Mouse (Mus musculus) gastrocnemius, adult 2 months (tissue): Measurements from ENCODE around the gene Ttll11. TPM values are rescaled to one million over a fixed set of nuclear protein-coding genes. Genes with fewer than 3 reads are reported as not detected.

ENCODE experiments used
- DNase-seq: peaks from one replicate; pipeline ENCODE4 v3.0.0; 2022
- H3K27ac ChIP-seq: fragments of 200-600 bp; 2 replicates; pipeline ENCODE4 v1.8.1; 2022; ENCODE audit warnings: mild to moderate bottlenecking
- H3K4me3 ChIP-seq: fragments of 200-600 bp; 2 replicates; pipeline ENCODE4 v1.8.1; 2022; ENCODE audit warnings: mild to moderate bottlenecking, moderate library complexity
- CTCF ChIP-seq: fragments of 200-600 bp; IDR thresholded peaks from 2 replicates; pipeline ENCODE4 v1.8.1; 2022; ENCODE audit warnings: antibody characterized with exemption, mild to moderate bottlenecking, moderate library complexity
- intact Hi-C: fragments of 180-260 bp; cut with DNase I; formaldehyde crosslinking; loops from one replicate; pipeline ENCODE4 v1.15.1; 2025
- total RNA-seq, 2 experiments: library from RNA; stranded (reverse); gene quantifications; 2 replicates each; pipeline ENCODE4 v1.2.3; 2021

Ttll11 gene
- total RNA-seq, 2 experiments from 2014 or later: 3.0 to 3.4 TPM

DNA sequence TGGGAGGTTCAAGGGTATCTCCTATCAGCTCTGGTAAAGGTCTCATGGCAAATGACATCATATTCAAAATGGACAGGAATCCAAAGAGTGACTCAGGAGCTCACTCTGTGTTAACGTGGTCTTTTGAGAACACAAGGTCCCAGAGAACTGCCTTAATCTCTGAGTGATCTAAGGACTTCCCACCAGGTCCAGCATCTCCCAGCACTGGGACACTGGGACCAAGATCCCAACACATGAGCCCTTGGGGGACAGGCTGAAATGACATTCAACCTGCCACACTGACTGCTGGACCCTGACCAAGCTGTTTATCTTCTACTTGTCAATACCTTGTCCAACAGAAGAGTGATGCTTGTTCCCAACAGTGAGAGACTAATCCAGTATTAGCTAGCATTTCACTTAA, 68.0 kb downstream of the Ttll11 start:
- no peak for DNase-seq
- TF ChIP-seq CTCF: no peak
- Histone ChIP-seq H3K27ac (no peak overlapping the region), H3K4me3 (no peak overlapping the region)
- intact Hi-C loops: no loop called here

DNA sequence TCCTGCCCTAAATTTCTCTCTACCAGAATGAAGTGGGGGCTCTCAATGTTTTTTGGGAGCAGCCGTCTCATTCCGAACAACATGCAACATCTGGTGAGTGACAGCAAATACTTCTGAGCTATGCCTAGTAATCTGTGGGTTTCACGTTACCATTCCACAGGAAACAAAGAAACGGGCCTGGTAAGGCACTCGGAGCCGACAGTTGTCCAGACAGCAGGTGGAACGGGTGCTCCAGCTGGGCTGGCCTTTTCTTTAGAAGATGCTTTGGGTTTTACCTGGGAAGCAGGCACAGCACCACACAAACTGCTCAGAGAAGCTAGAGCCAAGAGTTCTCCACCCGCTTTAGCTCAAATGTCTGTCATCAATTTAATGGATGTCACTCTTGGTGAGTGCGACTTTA, 69.0 kb downstream of the Ttll11 start:
- Histone ChIP-seq H3K27ac (no peak overlapping the region), H3K4me3 (no peak overlapping the region)
- no peak for DNase-seq
- no peak for TF ChIP-seq CTCF
- intact Hi-C loops: no loop called here

DNA sequence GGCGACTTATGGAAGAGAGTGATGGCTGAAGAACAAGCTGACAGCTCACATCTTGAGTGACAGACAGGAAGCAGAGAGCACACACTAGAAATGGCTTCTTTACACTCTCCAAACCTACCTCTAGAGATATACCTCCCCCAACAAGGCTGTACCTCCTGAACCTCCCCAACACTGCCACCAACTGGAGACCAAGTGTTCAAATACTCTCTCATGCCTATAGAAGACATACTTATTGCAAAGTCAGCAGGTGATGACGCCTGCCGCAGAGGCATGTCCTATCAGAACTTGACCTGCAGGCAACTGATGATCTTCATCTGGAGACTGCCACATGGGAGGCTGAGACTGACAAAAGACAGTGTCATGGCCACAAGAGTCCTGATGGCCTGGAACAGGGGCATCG, 70.4 kb downstream of the Ttll11 start:
- no peak for DNase-seq
- Histone ChIP-seq H3K4me3 (no peak overlapping the region), H3K27ac (no peak overlapping the region)
- intact Hi-C loops: loop anchor here (5.0 kb wide), 1 partner anchor 187 kb away; no protein-coding TSS in a partner anchor
- no peak for TF ChIP-seq CTCF

DNA sequence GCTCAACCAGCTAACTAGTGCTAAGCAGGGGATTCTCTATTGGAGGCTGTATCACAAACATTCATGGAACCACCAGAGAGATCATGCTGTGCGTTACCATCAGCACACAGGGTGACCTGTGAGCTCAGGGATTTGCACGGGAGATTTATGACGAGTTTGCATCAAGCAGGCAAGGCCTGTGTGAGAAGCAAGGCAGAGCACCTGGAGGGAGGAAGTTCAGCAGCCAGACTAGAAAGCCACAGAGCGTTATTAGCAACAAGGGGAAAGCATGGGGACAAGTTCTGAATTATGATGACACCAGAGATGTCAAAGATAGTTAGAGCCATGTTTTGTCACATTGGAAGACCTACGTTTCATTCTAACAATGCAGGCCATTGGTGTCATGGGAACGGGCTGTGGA, 72.1 kb downstream of the Ttll11 start:
- TF ChIP-seq CTCF: no peak
- Histone ChIP-seq H3K27ac (no peak overlapping the region), H3K4me3 (no peak overlapping the region)
- intact Hi-C loops: loop anchor here (2.0 to 5.0 kb wide), 2 partner anchors 185 to 257 kb away; no protein-coding TSS in a partner anchor
- DNase-seq: no peak

DNA sequence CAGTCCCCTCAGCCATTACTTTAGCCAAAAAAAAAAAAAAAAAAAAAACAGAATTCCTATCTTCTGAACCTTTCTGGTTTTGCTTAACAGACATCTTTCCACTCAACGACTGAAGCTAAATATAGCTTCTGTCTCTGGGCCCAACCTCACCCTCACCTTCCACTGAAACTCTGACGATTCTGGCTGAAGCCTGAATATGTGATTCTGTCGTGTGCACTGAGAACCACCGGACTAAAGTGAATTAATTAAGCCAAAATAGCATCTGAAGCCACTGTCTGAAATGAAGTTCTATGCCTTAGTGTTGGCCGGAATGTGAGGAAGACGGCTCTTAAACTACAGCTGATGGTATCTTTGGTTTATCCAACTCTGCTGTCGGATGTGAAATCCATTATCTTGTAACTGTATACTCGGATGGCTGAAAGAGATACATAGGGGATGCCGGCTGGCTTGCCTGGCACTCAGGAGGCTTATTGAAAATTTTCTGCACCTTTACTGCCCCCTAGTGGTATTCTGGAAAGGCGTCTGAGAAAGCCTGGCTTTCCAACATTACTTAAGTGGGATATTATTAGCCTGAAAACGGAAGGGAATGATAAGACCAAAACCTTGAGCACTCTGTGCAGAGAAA, 73.4 kb downstream of the Ttll11 start:
- TF ChIP-seq CTCF: peak; percentile 93; the same call in 1 of the 2 replicates
- intact Hi-C loops: loop anchor here (1.0 to 5.0 kb wide), 3 partner anchors 184 to 362 kb away; no protein-coding TSS in a partner anchor
- Histone ChIP-seq H3K4me3 (no peak overlapping the region), H3K27ac (peak overlapping the region; percentile 38; the same call in 1 of the 2 replicates)
- peak; percentile 67 for DNase-seq

DNA sequence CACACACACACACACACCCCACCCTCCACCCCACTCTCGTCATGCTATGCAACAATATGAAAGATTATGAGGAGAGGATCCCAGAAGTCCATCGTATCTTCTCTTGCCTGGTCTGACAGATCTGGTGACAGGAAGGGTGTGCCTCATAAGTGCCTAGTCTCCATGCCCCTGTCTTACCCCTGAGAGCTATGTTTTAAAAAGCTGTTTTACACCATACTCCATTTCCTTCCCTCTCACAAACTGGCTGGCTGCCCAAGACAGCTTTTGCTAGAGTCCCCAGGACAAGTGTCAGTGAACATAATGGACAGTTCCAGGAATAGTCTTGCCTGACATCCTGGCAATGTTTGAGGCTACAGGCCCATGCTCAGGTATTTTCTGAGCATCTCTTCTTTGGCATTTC, 78.9 kb downstream of the Ttll11 start:
- peak; percentile 38 for DNase-seq
- no peak for TF ChIP-seq CTCF
- intact Hi-C loops: loop anchor here (5.0 kb wide), 1 partner anchor 169 kb away; no protein-coding TSS in a partner anchor

DNA sequence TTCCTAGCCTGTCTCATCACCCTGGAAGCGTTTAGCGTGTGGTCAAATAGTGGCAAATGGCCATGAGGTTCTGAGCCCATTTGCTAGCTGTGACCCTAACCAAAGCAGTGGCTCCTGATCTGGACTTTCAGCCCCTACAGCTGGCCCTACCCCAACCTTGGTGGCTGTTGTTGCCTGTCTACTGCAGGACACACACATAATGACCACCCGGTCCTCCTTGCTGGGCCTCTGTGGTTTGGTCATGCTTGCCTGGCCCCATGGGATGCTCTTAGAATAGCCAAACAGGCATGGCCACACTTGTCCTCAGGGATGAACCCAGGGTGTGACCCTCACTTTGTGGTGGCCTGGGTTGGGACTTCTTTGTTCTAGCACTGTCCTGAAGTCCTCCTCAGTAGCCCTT, 80.0 kb downstream of the Ttll11 start:
- intact Hi-C loops: loop anchor here (5.0 kb wide), 1 partner anchor 167 kb away; no protein-coding TSS in a partner anchor
- TF ChIP-seq CTCF: no peak
- no peak overlapping the region for H3K4me3 ChIP-seq

More for the DNA sequence above, 78.9 kb downstream of the Ttll11 start:
- no peak overlapping the region for H3K4me3 ChIP-seq
- H3K27ac ChIP-seq: no peak overlapping the region

DNA sequence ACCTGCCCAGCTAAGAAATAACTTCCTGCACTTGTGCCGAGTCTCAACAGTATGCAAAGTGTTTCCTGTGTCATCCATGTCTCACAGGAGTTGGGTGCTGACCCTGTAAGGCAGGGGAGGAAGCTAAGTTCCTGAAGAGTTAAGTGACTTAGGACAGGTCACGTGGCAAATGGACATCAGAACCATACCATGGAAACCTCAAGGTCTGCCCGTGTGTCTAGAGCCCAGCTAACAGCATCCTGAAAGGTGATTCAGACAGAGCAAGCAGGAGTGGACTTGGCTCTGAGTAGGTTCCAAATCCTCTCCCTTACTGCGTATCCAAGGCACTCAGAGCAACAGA, 80.6 kb downstream of the Ttll11 start:
- Histone ChIP-seq H3K27ac (peak overlapping the region; percentile 70), H3K4me3 (no peak overlapping the region)
- DNase-seq: no peak
- no peak for TF ChIP-seq CTCF
- intact Hi-C loops: no loop called here

More for the DNA sequence above, 80.0 kb downstream of the Ttll11 start:
- H3K27ac ChIP-seq: no peak overlapping the region
- no peak for DNase-seq

DNA sequence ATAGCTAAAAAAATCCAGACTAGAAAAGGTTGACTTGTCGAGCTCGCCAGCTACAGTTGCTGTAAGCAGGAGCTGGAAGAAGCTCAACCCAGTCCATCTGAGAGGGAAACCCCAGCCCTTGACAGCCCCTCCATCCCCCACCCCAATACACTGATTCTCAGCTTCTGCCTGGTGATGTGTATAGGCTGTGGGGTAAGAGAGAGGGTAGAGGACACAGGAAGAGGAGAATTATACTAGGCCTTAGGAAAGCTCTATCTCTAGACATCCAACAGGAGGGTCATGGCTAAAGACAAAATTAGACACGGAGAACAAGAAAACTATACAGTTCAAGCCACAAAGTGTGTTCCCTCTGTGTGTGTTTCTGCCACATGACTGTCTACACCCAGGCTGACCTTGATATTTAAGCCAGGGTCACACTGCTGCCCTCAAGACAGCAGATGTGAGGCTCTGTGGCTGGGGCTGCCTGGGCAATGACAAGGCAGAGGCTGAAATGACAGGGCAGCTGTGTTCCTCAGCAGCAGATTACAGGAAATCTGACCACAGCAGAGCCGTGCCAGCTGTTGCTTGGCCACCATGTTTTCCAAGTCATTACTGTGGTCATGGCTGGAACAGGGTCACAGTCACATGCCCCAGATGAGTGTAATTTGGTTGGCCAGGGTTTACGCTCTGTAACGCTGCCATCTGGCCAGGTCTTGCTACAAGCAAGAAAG, 81.1 kb downstream of the Ttll11 start:
- peak; percentile 94 for DNase-seq
- no peak overlapping the region for H3K4me3 ChIP-seq
- intact Hi-C loops: no loop called here
- TF ChIP-seq CTCF: no peak
- H3K27ac ChIP-seq: peak overlapping the region; percentile 77

DNA sequence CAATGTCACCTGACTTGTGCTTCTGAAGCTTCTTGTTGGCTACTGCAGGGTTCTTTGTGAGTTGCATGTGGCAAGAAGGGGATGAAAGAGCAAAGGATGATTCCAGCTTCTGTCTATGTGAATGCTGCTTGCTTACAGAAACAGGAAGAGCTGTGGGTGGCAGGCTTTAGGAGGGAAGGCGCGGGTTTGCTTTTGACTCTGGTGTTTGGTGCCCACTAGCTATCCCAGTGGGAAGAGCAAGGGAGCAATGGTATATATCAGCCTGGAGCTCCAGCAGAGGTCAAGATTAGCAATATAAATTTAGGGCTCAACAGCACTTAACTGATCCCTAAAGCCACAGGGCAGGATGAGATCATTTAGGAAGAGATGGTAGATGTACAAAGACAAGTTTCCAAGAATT, 82.6 kb downstream of the Ttll11 start:
- DNase-seq: no peak
- intact Hi-C loops: no loop called here
- no peak overlapping the region for H3K27ac ChIP-seq
- TF ChIP-seq CTCF: no peak
- H3K4me3 ChIP-seq: no peak overlapping the region

DNA sequence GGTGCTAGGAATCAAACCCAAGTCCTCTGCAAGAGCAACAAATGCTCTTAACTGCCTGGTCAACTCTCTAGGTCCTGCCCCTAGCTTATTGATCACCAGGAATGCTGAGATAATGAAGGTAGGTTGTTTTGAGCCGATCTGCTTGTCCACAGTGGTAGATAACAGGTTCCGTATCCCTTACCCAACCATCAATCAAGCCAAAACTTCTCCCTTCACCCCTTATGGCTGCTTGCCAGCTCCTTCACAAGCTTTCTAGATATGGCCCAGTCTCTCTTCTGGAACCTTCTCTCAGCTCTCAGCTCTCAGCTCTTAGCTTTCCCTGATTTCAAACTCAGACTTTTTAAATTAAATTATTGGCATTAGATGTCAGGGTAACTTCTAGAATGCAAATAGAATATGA, 85.2 kb downstream of the Ttll11 start:
- no peak overlapping the region for H3K4me3 ChIP-seq
- intact Hi-C loops: loop anchor here (5.0 kb wide), 1 partner anchor 157 kb away; no protein-coding TSS in a partner anchor
- H3K27ac ChIP-seq: no peak overlapping the region
- no peak for TF ChIP-seq CTCF
- DNase-seq: no peak

DNA sequence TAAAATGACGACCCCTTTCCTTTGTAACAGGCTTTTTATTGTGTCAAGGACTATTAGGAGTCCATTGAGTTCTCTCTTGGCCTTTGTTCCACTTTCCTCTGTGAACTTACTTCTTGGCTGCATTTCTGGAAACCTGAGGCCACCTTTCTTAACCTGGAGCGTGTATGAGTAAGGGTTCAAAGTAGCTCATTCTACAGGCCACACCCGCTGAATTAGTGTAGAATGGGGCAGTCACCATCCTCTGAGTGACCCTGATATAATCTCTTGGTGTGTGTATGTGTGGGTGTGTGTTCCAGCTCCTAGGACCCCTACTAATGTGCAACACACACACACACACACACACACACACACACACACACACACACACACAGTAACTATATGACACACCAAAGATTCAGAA, 89.1 kb downstream of the Ttll11 start:
- DNase-seq: no peak
- TF ChIP-seq CTCF: no peak
- no peak overlapping the region for H3K27ac ChIP-seq
- H3K4me3 ChIP-seq: no peak overlapping the region
- intact Hi-C loops: loop anchor here (5.0 kb wide), 1 partner anchor 153 kb away; no protein-coding TSS in a partner anchor

DNA sequence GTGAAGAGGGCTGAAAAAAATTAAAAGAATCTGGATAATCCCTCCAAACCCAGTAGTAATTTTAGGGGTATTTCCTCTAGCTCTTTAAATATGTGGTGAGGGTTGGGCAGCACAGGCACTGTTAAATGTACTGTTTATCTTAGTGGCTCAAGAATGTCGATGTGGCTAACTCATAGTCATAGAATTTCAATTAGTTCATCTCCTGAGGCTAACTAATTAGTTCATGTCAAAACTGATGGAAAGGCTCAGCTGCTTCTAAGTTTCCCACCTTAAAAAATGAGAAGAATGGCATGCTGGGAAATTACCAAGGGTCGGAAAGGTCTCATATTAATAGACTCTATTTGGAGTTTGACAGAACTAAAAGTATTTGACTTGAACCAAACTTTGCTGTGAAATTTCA, 89.9 kb downstream of the Ttll11 start:
- intact Hi-C loops: loop anchor here (5.0 kb wide), 1 partner anchor 152 kb away; no protein-coding TSS in a partner anchor
- Histone ChIP-seq H3K4me3 (no peak overlapping the region), H3K27ac (no peak overlapping the region)
- no peak for TF ChIP-seq CTCF
- no peak for DNase-seq
